Mouse (Mus musculus) G1E (cell line): Measurements from ENCODE around the gene Snrnp200.

Experiments used
- GATA1 ChIP-seq: IDR thresholded peaks from 2 replicates; pipeline ENCODE4 v1.6.1; 2012; ENCODE audit warnings: borderline replicate concordance, low read length, inconsistent platforms, mixed read lengths
- POLR2AphosphoS5 ChIP-seq: IDR thresholded peaks from 2 replicates; pipeline ENCODE4 v1.6.1; 2012; ENCODE audit warnings: low read depth, low read length, inconsistent platforms; ENCODE audit not compliant: insufficient replicate concordance

DNA sequence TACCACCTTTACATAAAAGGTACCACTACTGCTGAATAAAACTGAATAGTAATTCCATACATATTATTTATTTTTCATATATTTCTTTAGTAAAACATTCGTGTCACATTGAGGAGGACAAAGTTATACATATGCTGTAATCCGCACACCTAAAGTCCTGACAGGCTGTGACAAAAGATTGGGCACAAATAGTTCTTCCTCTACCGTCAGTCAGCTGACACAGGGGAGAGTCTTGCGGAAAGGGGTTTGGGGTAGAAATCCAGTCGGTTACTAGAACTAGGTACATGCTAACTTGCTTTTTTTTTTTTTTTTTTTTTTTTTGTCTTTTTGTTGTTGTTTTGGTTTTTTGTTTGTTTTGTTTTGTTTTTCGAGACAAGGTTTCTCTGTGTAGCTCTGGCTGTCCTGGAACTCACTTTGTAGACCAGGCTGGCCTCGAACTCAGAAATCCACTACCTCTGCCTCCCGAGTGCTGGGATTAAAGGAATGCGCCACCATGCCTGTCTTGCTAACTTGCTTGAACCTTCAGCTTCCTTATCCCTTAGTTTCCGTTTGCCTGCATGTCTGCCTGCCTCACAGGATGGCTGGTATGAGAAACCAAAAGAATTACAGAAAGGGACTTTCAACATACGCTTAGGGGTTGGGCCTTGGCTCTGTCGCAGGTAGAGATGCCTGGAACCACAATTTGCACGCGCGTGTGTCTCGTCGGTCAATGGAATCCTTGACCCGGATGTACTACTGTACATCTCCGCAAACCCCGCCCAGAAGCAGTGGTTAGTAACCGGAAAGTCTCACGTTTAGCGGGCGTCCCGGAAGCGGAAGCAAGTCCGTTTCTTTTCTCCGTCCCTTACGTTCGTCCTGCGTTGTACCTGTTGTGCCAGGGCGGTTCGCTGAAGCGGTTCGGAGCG lies at the start of gene Snrnp200, which contains the start of gene 1810024B03Rik:
- TF ChIP-seq POLR2AphosphoS5 (no peak), GATA1 (no peak)
